Mouse (Mus musculus): ENCODE results near the gene Lin7c. TPM values are rescaled to one million over a fixed set of nuclear protein-coding genes. Genes with fewer than 3 reads are reported as not detected.

The Lin7c gene
- polyA plus RNA-seq, 1 experiment, result 7.0 TPM

DNA sequence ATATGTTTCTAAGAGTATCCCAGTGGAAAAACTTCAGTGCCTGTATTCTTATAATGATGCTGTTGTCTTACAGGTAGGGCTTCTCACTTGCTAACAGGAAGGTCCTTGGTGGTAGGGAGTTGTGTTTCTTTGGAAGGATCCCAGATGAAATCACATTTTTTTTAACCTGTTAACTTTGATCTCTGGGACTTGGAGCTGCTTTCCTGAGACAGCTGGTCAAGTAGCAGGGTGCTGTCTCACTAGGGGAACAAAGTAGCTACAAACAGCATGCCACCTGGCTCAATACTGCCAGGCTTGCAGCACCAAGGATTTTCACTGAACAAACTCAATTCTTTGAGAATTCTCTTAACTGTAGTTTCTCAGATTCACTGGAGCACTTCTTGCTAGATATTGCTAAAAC lies 37.2 kb downstream of the Lin7c start:
- TF ChIP-seq TCF12 (IDR thresholded peaks at IDR 0.05; ENCODE audit: insufficient read depth, poor library complexity, severe bottlenecking) (no peak), TCF3 (IDR thresholded peaks at IDR 0.05; ENCODE audit: insufficient read length, low read depth) (no peak), E2F4 (IDR thresholded peaks at IDR 0.05; ENCODE audit: insufficient read depth) (no peak), USF1 (IDR thresholded peaks at IDR 0.05; ENCODE audit: low read depth) (no peak), CEBPB (IDR thresholded peaks at IDR 0.05; ENCODE audit: insufficient read depth, poor library complexity, severe bottlenecking) (no peak), POLR2A (IDR thresholded peaks at IDR 0.05; ENCODE audit: insufficient read length, low read depth) (no peak), SRF (IDR thresholded peaks at IDR 0.05; ENCODE audit: control insufficient read depth, insufficient read length, low read depth) (no peak)

DNA sequence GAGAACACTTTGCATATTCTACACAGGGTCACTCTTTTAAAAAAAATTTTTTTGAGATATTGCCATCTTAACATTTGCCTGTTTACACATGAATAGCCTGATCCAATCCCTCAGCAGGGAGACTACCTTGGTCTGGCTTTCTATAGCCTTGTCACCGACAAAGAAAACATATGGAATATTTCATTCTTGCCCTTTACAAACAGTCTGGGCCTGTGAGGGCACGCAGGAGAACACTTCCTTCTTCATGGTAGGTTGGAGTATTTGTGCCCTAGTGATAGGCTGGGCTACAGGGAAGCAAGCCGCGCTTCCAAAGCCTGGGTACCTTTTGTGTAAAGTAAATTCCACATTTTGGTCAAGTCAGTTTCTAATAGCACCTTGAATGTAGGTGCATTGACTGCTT lies 38.1 kb downstream of the Lin7c start:
- Histone ChIP-seq H3K4me3 (no peak overlapping the region), H3K4me2 (ENCODE audit: low read depth) (no peak overlapping the region), H3K36me3 (ENCODE audit: control insufficient read depth, insufficient read depth) (no peaks in the 10 kb centered on the region), H3ac (ENCODE audit: control insufficient read depth, insufficient read length) (no peak overlapping the region), H3K27me3 (ENCODE audit: control insufficient read depth, insufficient read depth, insufficient read length) (no peaks in the 10 kb centered on the region), H3K79me2 (ENCODE audit: control insufficient read depth, insufficient read depth) (peaks cover 55% of the 10 kb centered on the region)
- TF ChIP-seq CEBPB (IDR thresholded peaks at IDR 0.05; ENCODE audit: insufficient read depth, poor library complexity, severe bottlenecking) (no peak), E2F4 (IDR thresholded peaks at IDR 0.05; ENCODE audit: insufficient read depth) (no peak), MYOD1 (IDR thresholded peaks at IDR 0.05; ENCODE audit: control insufficient read depth in 1 of 3, insufficient read length in 2 of 3, low read depth in 2 of 3) (no peak)

More for the DNA sequence above, 37.2 kb downstream of the Lin7c start:
- no peaks in the 10 kb centered on the region for H3K27me3 ChIP-seq (ENCODE audit: control insufficient read depth, insufficient read depth, insufficient read length)
- no peak overlapping the region for H3ac ChIP-seq (ENCODE audit: control insufficient read depth, insufficient read length)
- no peak overlapping the region for H3K4me2 ChIP-seq (ENCODE audit: low read depth)
- H3K36me3 ChIP-seq (ENCODE audit: control insufficient read depth, insufficient read depth), result no peaks in the 10 kb centered on the region
- no peak overlapping the region for H3K4me3 ChIP-seq
- H3K79me2 ChIP-seq (ENCODE audit: control insufficient read depth, insufficient read depth), result peaks cover 59% of the 10 kb centered on the region

DNA sequence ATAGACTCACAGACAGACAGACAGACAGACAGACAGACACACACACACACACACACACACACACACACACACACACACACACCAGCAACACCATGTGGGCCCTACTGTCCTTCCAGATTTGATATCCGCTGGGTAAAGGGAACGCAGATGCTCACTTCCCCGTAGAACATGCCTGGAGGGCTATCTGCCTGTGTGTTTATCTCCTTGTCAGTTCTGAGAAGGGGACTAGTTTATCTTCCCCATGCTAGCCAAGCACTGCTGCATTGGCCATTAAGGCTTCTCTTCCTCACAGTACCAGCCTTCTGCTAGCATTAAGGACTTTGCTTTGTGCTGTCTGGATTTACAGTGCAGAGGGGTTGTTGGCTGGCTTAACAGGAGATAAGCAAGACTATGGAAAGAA lies 38.6 kb downstream of the Lin7c start:
- Histone ChIP-seq H3K27me3 (ENCODE audit: control insufficient read depth, insufficient read depth, insufficient read length) (no peaks in the 10 kb centered on the region), H3K4me3 (no peak overlapping the region), H3K36me3 (ENCODE audit: control insufficient read depth, insufficient read depth) (no peaks in the 10 kb centered on the region), H3ac (ENCODE audit: control insufficient read depth, insufficient read length) (no peak overlapping the region), H3K4me2 (ENCODE audit: low read depth) (no peak overlapping the region), H3K79me2 (ENCODE audit: control insufficient read depth, insufficient read depth) (peaks cover 52% of the 10 kb centered on the region)
- TF ChIP-seq REST (IDR thresholded peaks at IDR 0.05; ENCODE audit: insufficient read depth, insufficient read length) (no peak), TCF3 (IDR thresholded peaks at IDR 0.05; ENCODE audit: insufficient read length, low read depth) (no peak), MYOD1 (IDR thresholded peaks at IDR 0.05; ENCODE audit: control insufficient read depth in 1 of 3, insufficient read length in 2 of 3, low read depth in 2 of 3) (no peak), POLR2A (IDR thresholded peaks at IDR 0.05; ENCODE audit: insufficient read length, low read depth) (no peak), MAX (IDR thresholded peaks at IDR 0.05; ENCODE audit: low read depth) (no peak), SRF (IDR thresholded peaks at IDR 0.05; ENCODE audit: control insufficient read depth, insufficient read length, low read depth) (no peak), TCF12 (IDR thresholded peaks at IDR 0.05; ENCODE audit: insufficient read depth, poor library complexity, severe bottlenecking) (no peak), POLR2AphosphoS2 (IDR thresholded peaks at IDR 0.05; ENCODE audit: insufficient read length, low read depth) (no peak), CEBPB (IDR thresholded peaks at IDR 0.05; ENCODE audit: insufficient read depth, poor library complexity, severe bottlenecking) (no peak), MYOG (IDR thresholded peaks at IDR 0.05; ENCODE audit: control insufficient read depth in 1 of 3, insufficient read depth in 1 of 3, insufficient read length in 2 of 3, low read depth in 2 of 3) (no peak), USF1 (IDR thresholded peaks at IDR 0.05; ENCODE audit: low read depth) (no peak), E2F4 (IDR thresholded peaks at IDR 0.05; ENCODE audit: insufficient read depth) (no peak)

DNA sequence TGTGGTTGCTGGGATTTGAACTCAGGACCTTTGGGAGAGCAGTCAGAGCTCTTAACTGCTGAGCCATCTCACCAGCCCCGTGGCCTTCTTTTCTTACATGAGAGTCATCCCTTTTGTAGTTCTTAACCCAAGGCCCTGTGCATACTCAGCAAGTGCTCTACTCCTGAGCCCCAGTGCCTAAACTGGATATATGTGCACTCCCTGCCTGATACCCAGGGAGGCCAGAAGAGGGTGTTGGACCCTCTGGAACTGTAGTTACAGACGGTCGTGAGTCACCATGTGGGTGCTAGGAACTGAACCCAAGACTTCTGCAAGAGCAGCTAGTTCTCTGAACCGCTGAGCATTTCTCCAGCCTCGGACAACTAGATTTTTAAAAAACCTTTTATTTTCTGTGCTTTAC lies 39.7 kb downstream of the Lin7c start:
- H3K4me2 ChIP-seq (ENCODE audit: low read depth), result no peak overlapping the region
- no peak overlapping the region for H3ac ChIP-seq (ENCODE audit: control insufficient read depth, insufficient read length)
- no peaks in the 10 kb centered on the region for H3K36me3 ChIP-seq (ENCODE audit: control insufficient read depth, insufficient read depth)
- TF ChIP-seq REST (IDR thresholded peaks at IDR 0.05; ENCODE audit: insufficient read depth, insufficient read length) (no peak), MYOG (IDR thresholded peaks at IDR 0.05; ENCODE audit: control insufficient read depth in 1 of 3, insufficient read depth in 1 of 3, insufficient read length in 2 of 3, low read depth in 2 of 3) (no peak), USF1 (IDR thresholded peaks at IDR 0.05; ENCODE audit: low read depth) (no peak), SRF (IDR thresholded peaks at IDR 0.05; ENCODE audit: control insufficient read depth, insufficient read length, low read depth) (no peak), TCF12 (IDR thresholded peaks at IDR 0.05; ENCODE audit: insufficient read depth, poor library complexity, severe bottlenecking) (no peak), E2F4 (IDR thresholded peaks at IDR 0.05; ENCODE audit: insufficient read depth) (no peak), TCF3 (IDR thresholded peaks at IDR 0.05; ENCODE audit: insufficient read length, low read depth) (no peak), POLR2AphosphoS2 (IDR thresholded peaks at IDR 0.05; ENCODE audit: insufficient read length, low read depth) (no peak), MAX (IDR thresholded peaks at IDR 0.05; ENCODE audit: low read depth) (no peak), CEBPB (IDR thresholded peaks at IDR 0.05; ENCODE audit: insufficient read depth, poor library complexity, severe bottlenecking) (no peak), POLR2A (IDR thresholded peaks at IDR 0.05; ENCODE audit: insufficient read length, low read depth) (no peak), MYOD1 (IDR thresholded peaks at IDR 0.05; ENCODE audit: control insufficient read depth in 1 of 3, insufficient read length in 2 of 3, low read depth in 2 of 3) (no peak)
- no peak overlapping the region for H3K4me3 ChIP-seq
- H3K79me2 ChIP-seq (ENCODE audit: control insufficient read depth, insufficient read depth), result peaks cover 48% of the 10 kb centered on the region
- H3K27me3 ChIP-seq (ENCODE audit: control insufficient read depth, insufficient read depth, insufficient read length), result no peaks in the 10 kb centered on the region

DNA sequence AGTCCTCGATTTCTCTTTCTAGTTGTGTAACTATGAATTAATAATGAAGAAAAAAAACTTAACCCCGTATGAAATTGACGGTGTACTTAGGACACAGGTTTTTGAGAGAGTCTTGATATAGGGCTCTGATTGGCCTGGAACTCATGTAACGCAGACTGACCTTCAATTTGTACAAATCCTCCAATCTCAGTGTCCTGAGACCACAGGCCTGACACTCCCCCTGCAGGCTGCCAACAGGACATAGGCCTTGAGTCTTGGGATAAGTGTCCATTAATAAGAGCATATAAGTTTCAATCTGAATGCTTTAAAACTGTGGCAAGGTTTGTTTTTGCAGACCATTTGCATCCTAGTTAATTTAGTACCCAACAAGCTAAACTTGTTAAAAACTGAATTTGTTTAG lies 40.1 kb downstream of the Lin7c start:
- no peak overlapping the region for H3K4me3 ChIP-seq
- TF ChIP-seq MYOD1 (IDR thresholded peaks at IDR 0.05; ENCODE audit: control insufficient read depth in 1 of 3, insufficient read length in 2 of 3, low read depth in 2 of 3), result no peak
- no peak for TF ChIP-seq POLR2AphosphoS2 (IDR thresholded peaks at IDR 0.05; ENCODE audit: insufficient read length, low read depth)
- no peak for TF ChIP-seq TCF12 (IDR thresholded peaks at IDR 0.05; ENCODE audit: insufficient read depth, poor library complexity, severe bottlenecking)
- TF ChIP-seq SRF (IDR thresholded peaks at IDR 0.05; ENCODE audit: control insufficient read depth, insufficient read length, low read depth), result no peak
- H3K79me2 ChIP-seq (ENCODE audit: control insufficient read depth, insufficient read depth), result peaks cover 48% of the 10 kb centered on the region

More for the DNA sequence above, 40.1 kb downstream of the Lin7c start:
- Histone ChIP-seq H3K27me3 (ENCODE audit: control insufficient read depth, insufficient read depth, insufficient read length) (no peaks in the 10 kb centered on the region), H3ac (ENCODE audit: control insufficient read depth, insufficient read length) (no peak overlapping the region), H3K4me2 (ENCODE audit: low read depth) (no peak overlapping the region), H3K36me3 (ENCODE audit: control insufficient read depth, insufficient read depth) (no peaks in the 10 kb centered on the region)

Measured in myocyte (in vitro differentiated cells).